Mouse (Mus musculus) ES-E14 (cell line): Measurements from ENCODE around the gene Aldh1b1. TPM values are rescaled to one million over a fixed set of nuclear protein-coding genes. Genes with fewer than 3 reads are reported as not detected.

Experiments
- DNase-seq: peaks from one replicate; pipeline ENCODE4 v3.0.0-alpha.2; 2013; ENCODE audit warnings: low read depth, low spot score
- H3K27ac ChIP-seq: 2 replicates; pipeline ENCODE4 v1.5.1; 2012; ENCODE audit warnings: low read depth, mild to moderate bottlenecking, low read length, moderate library complexity, mixed read lengths; ENCODE audit not compliant: poor library complexity, insufficient read depth, severe bottlenecking
- H3K36me3 ChIP-seq: 2 replicates; pipeline ENCODE4 v1.6.1; 2012; ENCODE audit warnings: mild to moderate bottlenecking, low read length, moderate library complexity, mixed read lengths; ENCODE audit not compliant: control insufficient read depth, poor library complexity, insufficient read depth, severe bottlenecking
- H3K4me1 ChIP-seq, 2 experiments: fragments of 150-350 bp in 1 of 2; sonication (generic) in 1 of 2; 2 replicates each; pipeline ENCODE4 v1.6.1; 2012; ENCODE audit warnings: low read length in 2 of 2, mild to moderate bottlenecking in 1 of 2, mixed read lengths in 1 of 2; ENCODE audit not compliant: control insufficient read depth in 2 of 2, insufficient read depth in 2 of 2, poor library complexity in 1 of 2
- H3K4me3 ChIP-seq, 2 experiments: fragments of 150-350 bp in 1 of 2; sonication (generic) in 1 of 2; 2 replicates each; pipeline ENCODE4 v1.5.1; 2012; ENCODE audit warnings: low read length in 2 of 2, low read depth in 1 of 2, mild to moderate bottlenecking in 1 of 2, mixed read lengths in 1 of 2; ENCODE audit not compliant: insufficient read depth in 1 of 2, poor library complexity in 1 of 2, severe bottlenecking in 1 of 2
- H3K9ac ChIP-seq: 2 replicates; pipeline ENCODE4 v1.6.1; 2012; ENCODE audit warnings: low read depth, mild to moderate bottlenecking, low read length, mixed read lengths; ENCODE audit not compliant: poor library complexity, insufficient read depth, severe bottlenecking
- H3K9me3 ChIP-seq: fragments of 150-350 bp; sonication (generic); 2 replicates; pipeline ENCODE4 v1.6.1; 2012; ENCODE audit warnings: low read depth, mild to moderate bottlenecking, low read length; ENCODE audit not compliant: control insufficient read depth, insufficient read depth
- CHD2 ChIP-seq: IDR thresholded peaks from 2 replicates; pipeline ENCODE4 v1.6.1; 2014; ENCODE audit warnings: mild to moderate bottlenecking, low read depth, low read length, inconsistent platforms
- HCFC1 ChIP-seq: IDR thresholded peaks from 2 replicates; pipeline ENCODE4 v1.6.1; 2012; ENCODE audit warnings: low read length, inconsistent platforms, borderline replicate concordance; ENCODE audit not compliant: insufficient read depth
- MAFK ChIP-seq: IDR thresholded peaks from 2 replicates; pipeline ENCODE4 v1.6.1; 2014; ENCODE audit warnings: mild to moderate bottlenecking, low read depth, low read length, inconsistent platforms; ENCODE audit not compliant: insufficient read depth
- ZC3H11A ChIP-seq: IDR thresholded peaks from 2 replicates; pipeline ENCODE4 v1.6.1; 2012; ENCODE audit warnings: low read depth, mild to moderate bottlenecking, inconsistent platforms, low read length, borderline replicate concordance
- ZNF384 ChIP-seq: IDR thresholded peaks from 2 replicates; pipeline ENCODE4 v1.6.1; 2012; ENCODE audit warnings: low read depth, low read length, inconsistent platforms
- in situ Hi-C, 2 experiments: fragments of 600-800 bp; cut with MboI; formaldehyde crosslinking; loops; one replicate each; pipeline ENCODE4 v1.15.1; 2025; ENCODE audit warnings: low sequenced_read_pairs in 2 of 2, inconsistent platforms in 1 of 2; ENCODE audit not compliant: unreplicated experiment in 2 of 2
- total RNA-seq: library from RNA; depleted of rRNA; stranded (reverse); fragments of 300-350 nt; gene quantifications from 2 replicates; pipeline ENCODE4 v1.2.3, GENCODE M21; 2012

Gene Aldh1b1
- total RNA-seq, 1 experiment = 3.6 TPM

DNA sequence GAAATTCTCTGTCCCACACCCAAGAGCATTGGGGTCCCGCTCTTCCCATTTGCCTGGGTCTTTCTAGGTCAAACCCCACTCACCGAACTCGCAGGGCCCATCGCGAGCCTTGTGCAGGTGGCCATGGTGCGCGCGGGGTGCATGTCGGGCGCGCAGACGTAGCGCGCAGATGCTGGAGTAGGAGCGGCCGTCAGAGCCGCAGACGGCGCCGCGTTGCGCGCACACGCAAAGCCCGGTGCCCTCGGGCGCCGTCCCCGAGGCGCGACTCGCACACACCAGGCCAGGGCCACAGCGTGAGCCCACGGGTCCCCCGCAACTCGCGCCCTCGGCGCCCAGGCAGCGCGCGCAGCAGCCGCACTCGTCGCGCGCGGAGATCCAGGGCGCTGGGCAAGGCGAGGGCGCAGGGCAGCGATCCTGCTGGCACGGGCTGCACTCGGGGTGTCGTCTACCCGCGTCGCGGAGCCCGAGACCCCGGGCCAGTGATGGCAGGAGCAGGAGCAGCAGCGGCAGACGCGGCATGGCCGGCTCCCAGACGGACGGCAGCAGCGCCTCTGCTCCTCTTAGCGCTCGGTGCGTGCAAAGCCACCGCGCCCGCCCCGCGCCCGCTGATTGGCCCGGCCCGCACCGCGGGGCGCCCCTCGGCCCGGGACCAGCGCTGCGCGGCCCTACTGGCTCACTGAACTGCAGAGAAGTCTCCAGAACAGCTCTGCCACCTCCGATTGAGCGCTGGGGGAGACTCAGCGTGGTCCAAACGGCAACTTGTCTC, 27.6 kb downstream of the Aldh1b1 start, which contains the start of gene Igfbpl1:
TSS of gene Igfbpl1 (minus strand) at position 649 of the 766 bp plus-strand sequence.
- Histone ChIP-seq H3K4me3 (peak within 1 kb of the TSS; percentile 70 to 74), H3K36me3 (no peaks in the 10 kb centered on the region), H3K4me1 (peaks cover 0 to 8% of the 10 kb centered on the region in 2 experiments; a peak in 1 of 4 replicates), H3K9me3 (no peaks in the 10 kb centered on the region), H3K9ac (peak within 1 kb of the TSS; percentile 60), H3K27ac (no peak within 1 kb of the TSS)
- in situ Hi-C loops = no loop called here
- TF ChIP-seq HCFC1 = no peak
- TF ChIP-seq MAFK = no peak
- TF ChIP-seq ZC3H11A = no peak
- no peak for TF ChIP-seq CHD2
- no peak for TF ChIP-seq ZNF384
- no peak for DNase-seq

DNA sequence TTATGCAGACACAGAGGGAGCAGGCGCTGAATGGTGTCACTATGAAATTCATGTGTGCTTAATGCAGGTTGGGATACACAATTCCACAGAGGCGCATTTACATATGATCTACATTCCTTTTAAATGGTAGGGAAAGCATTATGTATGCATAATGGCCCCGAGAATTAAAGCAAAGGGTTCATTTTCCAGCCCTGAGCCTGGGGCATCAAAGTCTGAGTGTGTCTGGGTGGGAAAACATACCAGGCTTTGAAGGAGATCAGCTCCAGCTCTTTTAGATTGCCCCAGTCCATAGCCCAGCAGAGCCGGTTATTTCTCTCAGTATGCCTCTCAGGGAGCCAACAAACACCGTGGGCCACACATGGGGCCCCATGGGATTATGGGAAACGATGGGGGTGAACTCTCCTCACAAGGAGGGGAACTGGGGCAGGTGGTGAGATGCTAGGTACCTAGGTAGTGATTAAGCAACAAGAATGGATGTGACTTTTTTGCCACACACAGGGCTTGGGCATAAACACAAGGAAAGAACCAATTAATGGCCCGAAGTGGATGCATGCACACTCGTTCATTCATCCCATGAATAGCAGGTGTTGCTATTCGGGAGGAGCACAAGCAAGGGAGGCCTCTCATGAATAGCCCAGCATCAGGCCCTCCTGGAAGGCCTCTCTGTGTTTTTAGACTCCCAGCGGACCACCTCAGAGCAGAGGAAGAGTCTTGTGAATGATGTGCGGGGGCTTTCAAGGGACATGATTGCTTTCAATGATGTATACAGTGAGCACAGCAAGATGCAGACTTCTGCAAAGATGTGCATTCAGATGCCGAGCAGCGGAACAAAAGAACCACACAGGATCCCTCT, 31.3 kb downstream of the Aldh1b1 start:
- DNase-seq = no peak
- Histone ChIP-seq H3K9me3 (no peaks in the 10 kb centered on the region), H3K4me3 (no peak overlapping the region), H3K4me1 (peaks cover 0 to 9% of the 10 kb centered on the region in 2 experiments; a peak in 2 of 4 replicates), H3K36me3 (no peaks in the 10 kb centered on the region), H3K27ac (no peak overlapping the region), H3K9ac (no peak overlapping the region)
- no peak for TF ChIP-seq MAFK
- in situ Hi-C loops = no loop called here

DNA sequence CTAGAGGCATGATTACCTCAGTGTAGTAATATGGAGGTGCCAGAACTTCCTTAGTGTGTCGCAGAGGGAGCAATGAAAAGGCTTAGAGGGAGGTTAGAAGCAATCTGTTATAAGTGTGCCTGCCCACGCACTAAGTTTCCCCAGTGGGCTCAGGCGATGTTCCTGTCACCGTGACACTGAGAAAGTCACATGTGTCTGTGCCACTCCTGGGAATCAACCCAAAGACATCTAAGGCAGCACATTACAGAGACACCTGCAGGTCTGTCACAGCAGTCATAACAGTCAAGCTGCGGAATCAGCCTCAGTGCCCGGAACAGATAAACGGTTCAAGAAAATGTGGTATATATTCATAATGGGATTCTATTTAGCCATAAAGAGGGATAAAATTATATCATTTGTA, 33.2 kb downstream of the Aldh1b1 start:
- in situ Hi-C loops = no loop called here
- Histone ChIP-seq H3K4me1 (peaks cover 0 to 9% of the 10 kb centered on the region in 2 experiments; a peak in 2 of 4 replicates), H3K4me3 (no peak overlapping the region), H3K9ac (no peak overlapping the region), H3K27ac (no peak overlapping the region), H3K9me3 (no peaks in the 10 kb centered on the region), H3K36me3 (no peaks in the 10 kb centered on the region)
- no peak for DNase-seq
- TF ChIP-seq ZNF384 = no peak
- no peak for TF ChIP-seq ZC3H11A
- no peak for TF ChIP-seq MAFK
- TF ChIP-seq HCFC1 = no peak
- no peak for TF ChIP-seq CHD2

DNA sequence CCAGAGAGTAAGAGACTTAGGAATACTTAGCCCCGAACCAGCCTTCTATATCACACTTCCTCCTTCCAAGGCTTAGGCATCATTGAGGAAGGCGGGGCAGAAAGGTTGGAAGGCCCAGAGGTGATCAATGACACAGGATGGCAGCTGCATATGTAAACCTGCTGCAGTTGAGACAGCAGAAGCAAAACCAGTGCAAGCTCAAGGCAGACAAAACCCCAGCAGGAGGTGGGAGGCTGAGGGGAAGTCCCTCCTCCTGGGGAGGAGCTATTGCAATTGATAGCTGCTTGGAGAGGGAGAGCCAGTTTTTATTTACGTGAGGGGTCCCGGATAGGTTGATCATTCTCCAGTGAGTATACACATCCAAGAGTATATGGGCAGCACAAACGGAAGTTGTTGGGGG, 34.6 kb downstream of the Aldh1b1 start:
- no peaks in the 10 kb centered on the region for H3K36me3 ChIP-seq
- no peaks in the 10 kb centered on the region for H3K9me3 ChIP-seq
- TF ChIP-seq HCFC1 = no peak
- no peak for TF ChIP-seq ZC3H11A
- TF ChIP-seq ZNF384 = no peak
- no peak for TF ChIP-seq CHD2
- no peak for TF ChIP-seq MAFK
- H3K4me1 ChIP-seq = peaks cover 0 to 9% of the 10 kb centered on the region in 2 experiments; a peak in 2 of 4 replicates
- DNase-seq = no peak
- no peak overlapping the region for H3K27ac ChIP-seq
- H3K4me3 ChIP-seq = no peak overlapping the region
- H3K9ac ChIP-seq = no peak overlapping the region
- in situ Hi-C loops = no loop called here
